Mouse (Mus musculus) ES-E14 (cell line): ENCODE data around the gene Olfr824.

Source experiments
- CHD2 ChIP-seq: IDR thresholded peaks from 2 replicates; pipeline ENCODE4 v1.6.1; 2014; ENCODE audit warnings: mild to moderate bottlenecking, low read depth, low read length, inconsistent platforms
- HCFC1 ChIP-seq: IDR thresholded peaks from 2 replicates; pipeline ENCODE4 v1.6.1; 2012; ENCODE audit warnings: low read length, inconsistent platforms, borderline replicate concordance; ENCODE audit not compliant: insufficient read depth
- MAFK ChIP-seq: IDR thresholded peaks from 2 replicates; pipeline ENCODE4 v1.6.1; 2014; ENCODE audit warnings: mild to moderate bottlenecking, low read depth, low read length, inconsistent platforms; ENCODE audit not compliant: insufficient read depth
- ZC3H11A ChIP-seq: IDR thresholded peaks from 2 replicates; pipeline ENCODE4 v1.6.1; 2012; ENCODE audit warnings: low read depth, mild to moderate bottlenecking, inconsistent platforms, low read length, borderline replicate concordance
- ZNF384 ChIP-seq: IDR thresholded peaks from 2 replicates; pipeline ENCODE4 v1.6.1; 2012; ENCODE audit warnings: low read depth, low read length, inconsistent platforms

DNA sequence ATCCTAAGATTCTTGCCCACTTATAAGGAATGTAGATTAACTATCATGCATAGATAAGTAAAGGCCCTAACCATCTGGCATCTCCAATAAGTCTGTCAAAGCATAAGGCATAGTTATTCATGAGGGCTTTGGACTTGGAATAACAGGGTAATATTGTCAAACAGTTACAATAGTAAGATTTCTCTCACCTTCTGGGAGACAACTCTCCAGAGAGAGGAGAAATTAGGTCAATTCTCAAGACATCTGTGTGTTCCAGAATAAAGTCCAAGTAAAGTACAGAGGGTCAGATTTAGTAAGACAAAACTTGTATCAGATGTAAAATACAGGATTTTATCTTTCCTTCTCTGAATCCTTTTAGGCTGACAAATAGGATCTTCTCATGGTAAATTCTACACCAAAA lies 36.9 kb upstream of the Olfr824 start, which contains the start of gene Olfr825:
- TF ChIP-seq ZNF384 = no peak
- TF ChIP-seq CHD2 = no peak
- TF ChIP-seq HCFC1 = no peak
- no peak for TF ChIP-seq MAFK
- no peak for TF ChIP-seq ZC3H11A
